Mouse (Mus musculus): ENCODE results near the gene 9530077C05Rik. TPM values are rescaled to one million over a fixed set of nuclear protein-coding genes. Genes with fewer than 3 reads are reported as not detected.
"Not testable (repeated sequence)": the region's sequence is repeated elsewhere in the genome, so short reads cannot be mapped to it uniquely, and the experiment has no call there.

Gene 9530077C05Rik
- 3.8 and 8.7 TPM in 2 replicates for total RNA-seq (2017)

DNA sequence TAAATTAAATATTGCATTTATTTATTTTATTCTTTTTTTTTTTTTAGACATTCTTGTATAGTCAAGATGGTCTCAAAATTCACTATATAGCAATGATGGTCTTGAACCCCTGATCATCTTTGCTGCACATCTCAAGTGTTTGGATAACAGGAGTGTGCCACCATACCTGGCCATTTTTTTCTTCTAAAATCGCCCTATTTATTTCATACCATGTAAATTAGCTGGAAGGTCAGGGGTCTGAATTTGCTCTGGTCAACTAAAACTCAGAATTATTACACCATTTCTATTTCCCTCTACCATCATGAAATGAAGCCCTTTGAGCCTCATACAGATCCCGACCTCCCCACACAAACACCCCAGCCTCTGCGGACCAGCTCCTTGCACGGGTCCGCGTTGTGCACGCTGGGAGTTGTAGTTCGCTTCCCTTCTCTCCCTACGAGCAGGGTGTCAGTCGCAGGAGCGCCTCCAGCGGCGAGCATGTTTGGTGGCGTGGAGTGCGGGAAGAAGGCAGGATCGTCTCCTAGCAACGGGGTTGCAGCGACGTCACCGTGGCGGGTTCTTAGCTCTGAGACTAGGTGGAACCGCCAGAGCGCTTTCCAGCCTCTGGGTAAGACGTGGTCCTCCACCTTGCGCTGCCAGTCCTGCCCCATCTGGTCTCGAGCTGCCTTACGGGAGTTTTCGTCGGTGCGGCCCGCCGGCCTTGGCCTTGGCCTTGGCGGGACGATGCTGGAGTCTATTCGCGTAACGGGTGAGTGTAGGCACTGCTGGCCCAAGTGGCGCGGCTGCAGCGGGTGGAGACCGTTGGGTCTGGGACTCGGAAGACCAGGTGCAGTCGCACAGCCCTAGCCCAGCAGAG is at the start of gene 9530077C05Rik:
9530077C05Rik (plus strand) TSS at position 512 of the 856 bp plus-strand sequence.
- ATAC-seq (replicated peaks in 1 of 2; ENCODE audit: insufficient read depth in 1 of 2, low FRiP score in 2 of 2, low TSS enrichment in 1 of 2, low read depth in 1 of 2, poor library complexity in 2 of 2, severe bottlenecking in 2 of 2) = peak; percentile 100

GRCm38 (mm10) chr9:22366221-22366620 is 45.1 kb upstream of the 9530077C05Rik start:
- no peak for ATAC-seq (replicated peaks in 1 of 2; ENCODE audit: insufficient read depth in 1 of 2, low FRiP score in 2 of 2, low TSS enrichment in 1 of 2, low read depth in 1 of 2, poor library complexity in 2 of 2, severe bottlenecking in 2 of 2)

DNA sequence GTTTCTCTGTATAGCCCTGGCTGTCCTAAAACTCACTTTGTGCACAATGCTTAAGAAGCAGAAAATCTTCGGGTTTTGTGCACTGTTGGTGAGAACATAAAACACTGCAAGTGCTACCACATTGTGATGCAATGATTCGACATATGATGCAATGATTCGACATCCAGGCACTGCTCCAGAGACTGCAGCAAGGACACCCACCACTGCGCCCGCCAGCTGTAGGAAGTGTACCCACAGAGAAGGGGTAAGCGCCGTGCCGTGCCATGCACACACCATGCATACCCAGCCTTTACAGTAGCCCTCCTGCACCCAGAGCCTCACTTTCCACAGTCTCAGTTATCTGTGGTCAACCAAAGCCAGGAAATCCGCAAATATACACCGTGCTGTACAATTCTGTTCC is 44.7 kb upstream of the 9530077C05Rik start:
- peak; percentile 22 to 55; a peak in 2 of 4 replicates for ATAC-seq (replicated peaks in 1 of 2; ENCODE audit: insufficient read depth in 1 of 2, low FRiP score in 2 of 2, low TSS enrichment in 1 of 2, low read depth in 1 of 2, poor library complexity in 2 of 2, severe bottlenecking in 2 of 2)

DNA sequence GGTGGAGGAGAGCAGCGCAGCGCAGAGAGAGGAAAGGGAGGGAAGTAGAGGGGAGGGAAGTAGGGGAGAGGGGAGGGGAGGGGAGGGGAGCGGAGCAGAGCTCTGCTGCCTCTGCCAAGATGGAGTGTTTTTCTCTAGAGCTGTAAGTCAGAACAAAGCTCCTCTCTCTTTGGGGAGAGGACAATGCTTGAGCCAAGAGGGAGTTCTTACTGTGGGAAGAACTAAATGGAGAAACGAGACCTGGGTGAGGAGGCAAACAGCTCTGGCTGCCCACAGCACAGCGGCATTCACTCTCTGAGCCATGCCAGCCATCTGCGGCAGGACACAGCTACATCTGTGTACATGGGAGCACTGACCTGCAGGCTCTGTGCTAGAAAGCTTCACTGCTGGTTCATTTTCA is 43.3 kb upstream of the 9530077C05Rik start:
- 0 out of 4 replicates have a peak, but pooled peaks of 1 of the 2 experiments have one; percentile 7 for ATAC-seq (replicated peaks in 1 of 2; ENCODE audit: insufficient read depth in 1 of 2, low FRiP score in 2 of 2, low TSS enrichment in 1 of 2, low read depth in 1 of 2, poor library complexity in 2 of 2, severe bottlenecking in 2 of 2)

GRCm38 (mm10) chr9:22372760-22373159 is 38.6 kb upstream of the 9530077C05Rik start:
- no peak for ATAC-seq (replicated peaks in 1 of 2; ENCODE audit: insufficient read depth in 1 of 2, low FRiP score in 2 of 2, low TSS enrichment in 1 of 2, low read depth in 1 of 2, poor library complexity in 2 of 2, severe bottlenecking in 2 of 2)

DNA sequence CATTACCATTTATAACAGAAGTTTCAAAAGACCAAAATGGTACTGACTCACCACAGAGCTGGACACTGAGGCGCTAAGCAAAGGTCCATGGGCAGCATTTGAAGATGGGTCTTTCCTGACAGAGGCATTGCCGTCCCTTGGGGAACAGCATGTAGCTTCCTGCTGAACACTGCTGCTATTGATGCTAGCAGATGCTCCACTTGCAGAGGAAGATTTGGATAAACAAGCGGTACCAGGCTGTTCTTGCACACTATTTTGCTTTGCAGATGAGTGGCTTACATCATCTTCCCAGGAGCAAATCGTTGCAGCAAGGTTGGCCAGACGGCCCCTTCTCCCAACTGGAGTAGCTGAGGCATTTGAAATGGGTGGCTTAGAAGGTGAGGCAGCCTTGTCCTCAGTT is 35.2 kb upstream of the 9530077C05Rik start:
- ATAC-seq (replicated peaks in 1 of 2; ENCODE audit: insufficient read depth in 1 of 2, low FRiP score in 2 of 2, low TSS enrichment in 1 of 2, low read depth in 1 of 2, poor library complexity in 2 of 2, severe bottlenecking in 2 of 2) = no peak

DNA sequence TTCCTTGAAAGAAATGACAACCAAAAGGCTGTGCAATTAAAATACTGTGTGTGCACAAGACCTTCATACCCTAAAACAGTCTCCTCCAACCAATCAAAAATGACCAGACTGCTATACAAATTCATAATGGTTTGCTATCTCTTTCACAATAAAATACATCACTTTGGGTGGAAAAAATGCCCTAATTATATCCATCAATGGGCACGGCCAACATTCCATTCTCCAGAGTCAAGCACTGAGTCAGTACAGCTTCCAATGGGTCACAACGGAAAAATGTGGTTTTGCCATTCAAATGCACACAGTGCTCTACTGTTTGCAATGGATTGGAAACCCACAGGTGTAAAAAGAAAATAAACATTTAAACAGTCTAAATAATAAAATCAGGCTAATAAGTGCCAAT is 25.4 kb upstream of the 9530077C05Rik start:
- no peak for ATAC-seq (replicated peaks in 1 of 2; ENCODE audit: insufficient read depth in 1 of 2, low FRiP score in 2 of 2, low TSS enrichment in 1 of 2, low read depth in 1 of 2, poor library complexity in 2 of 2, severe bottlenecking in 2 of 2)

- ATAC-seq (replicated peaks in 1 of 2; ENCODE audit: insufficient read depth in 1 of 2, low FRiP score in 2 of 2, low TSS enrichment in 1 of 2, low read depth in 1 of 2, poor library complexity in 2 of 2, severe bottlenecking in 2 of 2) = peak in 1 of 2 experiments; percentile 27; a peak in 1 of 4 replicates
Observed at GRCm38 (mm10) chr9:22387901-22388300, 23.4 kb upstream of the 9530077C05Rik start.

DNA sequence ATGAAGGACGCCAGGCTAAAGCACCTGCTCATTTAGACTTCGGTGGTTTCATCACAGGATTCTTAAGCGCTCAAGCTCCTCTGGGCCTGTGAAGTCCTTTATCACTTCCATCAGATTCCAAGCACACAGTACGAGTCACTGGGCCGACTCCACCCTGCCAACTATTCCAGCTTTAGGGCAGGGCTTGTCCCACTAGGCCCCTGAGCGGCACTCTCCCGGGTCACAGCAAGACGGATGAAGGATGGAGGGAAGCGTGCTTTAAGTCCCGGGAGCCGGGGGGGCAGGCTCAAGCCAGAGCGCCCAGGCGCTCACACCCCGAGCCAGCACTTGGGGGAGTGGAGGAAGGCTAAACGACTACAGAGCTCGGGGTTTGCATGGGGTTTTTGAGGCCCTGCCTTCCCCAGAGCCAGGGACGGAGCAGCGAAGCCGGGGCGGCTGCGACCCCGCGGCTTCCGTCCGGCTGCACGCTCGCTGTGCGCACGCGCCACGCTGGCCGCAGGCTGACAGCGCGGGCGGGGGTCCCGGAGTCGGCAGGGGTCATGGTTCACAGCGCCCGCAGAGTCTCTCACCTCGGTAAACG is 22.8 kb upstream of the 9530077C05Rik start:
- peak; percentile 9 to 22; a peak in 3 of 4 replicates for ATAC-seq (replicated peaks in 1 of 2; ENCODE audit: insufficient read depth in 1 of 2, low FRiP score in 2 of 2, low TSS enrichment in 1 of 2, low read depth in 1 of 2, poor library complexity in 2 of 2, severe bottlenecking in 2 of 2)

- peak; percentile 91 to 94 for ATAC-seq (replicated peaks in 1 of 2; ENCODE audit: insufficient read depth in 1 of 2, low FRiP score in 2 of 2, low TSS enrichment in 1 of 2, low read depth in 1 of 2, poor library complexity in 2 of 2, severe bottlenecking in 2 of 2)
Observed at GRCm38 (mm10) chr9:22389021-22389476, 22.3 kb upstream of the 9530077C05Rik start, which contains the start of gene Anln. Gene Anln, minus strand, starts transcription at chr9:22389188.

DNA sequence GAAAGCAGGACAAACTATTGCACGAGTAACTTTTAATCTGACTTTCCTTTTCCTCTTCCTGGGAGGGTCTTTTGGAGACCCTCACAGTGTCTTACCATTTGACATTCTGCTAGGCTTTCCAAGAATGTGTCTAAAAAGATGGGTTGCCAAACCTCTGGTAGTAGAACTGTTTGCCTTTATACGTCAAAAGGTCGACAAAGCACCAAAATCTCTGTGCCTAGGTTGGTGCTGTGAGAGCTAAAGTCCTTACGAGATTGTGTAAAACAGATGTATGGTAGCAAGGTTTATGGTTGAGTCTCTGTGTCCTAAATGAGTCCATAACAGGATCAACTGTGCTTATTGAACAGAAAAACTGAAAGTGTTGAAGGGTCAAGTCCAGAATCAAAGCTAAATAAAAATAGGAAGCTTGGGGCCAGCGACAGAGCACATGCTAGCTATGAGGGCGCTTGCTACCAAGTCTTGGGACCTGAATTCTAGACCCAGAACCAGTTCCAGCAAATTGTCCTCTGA is 21.5 kb upstream of the 9530077C05Rik start:
- ATAC-seq (replicated peaks in 1 of 2; ENCODE audit: insufficient read depth in 1 of 2, low FRiP score in 2 of 2, low TSS enrichment in 1 of 2, low read depth in 1 of 2, poor library complexity in 2 of 2, severe bottlenecking in 2 of 2) = no peak

DNA sequence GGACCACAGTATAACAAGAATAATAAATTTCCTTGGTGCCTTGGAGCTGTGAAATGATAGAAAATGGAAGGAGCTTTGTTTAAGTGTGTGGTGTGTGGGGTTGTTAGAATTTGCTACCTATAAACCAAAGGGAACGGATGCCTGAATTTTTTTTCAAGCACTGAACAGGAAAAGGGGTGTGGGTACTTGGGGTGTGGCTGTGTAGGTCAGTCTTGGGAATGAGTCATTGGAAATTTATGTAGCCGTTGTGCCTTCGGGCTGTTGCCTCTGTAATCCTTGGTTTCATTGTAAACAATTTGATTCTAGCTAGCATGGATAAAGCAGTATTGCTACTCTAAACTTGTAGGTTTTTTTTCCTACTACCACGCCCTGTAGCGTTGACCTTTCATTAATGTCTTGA is 20.9 kb upstream of the 9530077C05Rik start:
- no peak for ATAC-seq (replicated peaks in 1 of 2; ENCODE audit: insufficient read depth in 1 of 2, low FRiP score in 2 of 2, low TSS enrichment in 1 of 2, low read depth in 1 of 2, poor library complexity in 2 of 2, severe bottlenecking in 2 of 2)

- ATAC-seq (replicated peaks in 1 of 2; ENCODE audit: insufficient read depth in 1 of 2, low FRiP score in 2 of 2, low TSS enrichment in 1 of 2, low read depth in 1 of 2, poor library complexity in 2 of 2, severe bottlenecking in 2 of 2) = peak; percentile 32 to 46; a peak in 2 of 4 replicates
Observed at GRCm38 (mm10) chr9:22394725-22395124, 16.6 kb upstream of the 9530077C05Rik start.

GRCm38 (mm10) chr9:22399021-22399420 is 12.3 kb upstream of the 9530077C05Rik start:
- no peak for ATAC-seq (replicated peaks in 1 of 2; ENCODE audit: insufficient read depth in 1 of 2, low FRiP score in 2 of 2, low TSS enrichment in 1 of 2, low read depth in 1 of 2, poor library complexity in 2 of 2, severe bottlenecking in 2 of 2)

DNA sequence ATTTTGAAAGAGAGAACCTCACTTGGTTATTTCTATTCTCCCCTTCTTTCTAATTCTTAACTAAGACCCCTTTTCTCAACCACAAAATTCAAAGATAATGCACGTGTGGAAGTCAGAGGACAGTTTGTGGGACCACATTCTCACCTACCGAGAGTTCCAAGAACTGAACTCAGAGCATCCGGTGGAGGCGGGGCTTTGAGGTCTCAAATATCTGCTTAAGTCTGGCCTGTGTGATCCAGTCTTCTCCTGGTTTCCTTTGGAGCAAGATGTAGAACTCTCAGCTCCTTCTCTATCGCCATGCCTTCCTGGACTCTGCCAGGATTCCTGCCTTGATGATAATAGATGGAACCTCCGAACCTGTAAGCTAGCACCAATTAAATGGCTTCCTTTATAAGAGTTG is 9.3 kb upstream of the 9530077C05Rik start:
- ATAC-seq (replicated peaks in 1 of 2; ENCODE audit: insufficient read depth in 1 of 2, low FRiP score in 2 of 2, low TSS enrichment in 1 of 2, low read depth in 1 of 2, poor library complexity in 2 of 2, severe bottlenecking in 2 of 2) = no peak

- ATAC-seq (replicated peaks in 1 of 2; ENCODE audit: insufficient read depth in 1 of 2, low FRiP score in 2 of 2, low TSS enrichment in 1 of 2, low read depth in 1 of 2, poor library complexity in 2 of 2, severe bottlenecking in 2 of 2) = no peak
Observed at GRCm38 (mm10) chr9:22402976-22403375, 8.3 kb upstream of the 9530077C05Rik start.

DNA sequence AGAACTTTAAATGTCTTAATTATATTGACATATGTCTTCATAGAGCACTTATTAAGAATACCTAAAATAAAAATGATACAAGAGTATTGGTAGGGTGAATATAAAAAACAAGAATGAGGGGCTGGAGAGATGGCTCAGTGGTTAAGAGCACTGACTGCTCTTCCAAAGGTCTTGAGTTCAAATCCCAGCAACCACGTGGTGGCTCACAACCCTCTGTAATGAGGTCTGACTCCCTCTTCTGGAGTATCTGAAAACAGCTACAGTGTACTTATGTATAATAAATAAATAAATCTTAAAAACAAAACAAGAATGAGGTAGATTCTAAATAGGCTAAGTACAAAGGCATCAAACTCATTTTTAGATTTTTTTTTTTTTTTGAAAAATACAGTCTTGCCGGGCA is 7.8 kb upstream of the 9530077C05Rik start:
- not testable (repeated sequence) for ATAC-seq (replicated peaks in 1 of 2; ENCODE audit: insufficient read depth in 1 of 2, low FRiP score in 2 of 2, low TSS enrichment in 1 of 2, low read depth in 1 of 2, poor library complexity in 2 of 2, severe bottlenecking in 2 of 2)

DNA sequence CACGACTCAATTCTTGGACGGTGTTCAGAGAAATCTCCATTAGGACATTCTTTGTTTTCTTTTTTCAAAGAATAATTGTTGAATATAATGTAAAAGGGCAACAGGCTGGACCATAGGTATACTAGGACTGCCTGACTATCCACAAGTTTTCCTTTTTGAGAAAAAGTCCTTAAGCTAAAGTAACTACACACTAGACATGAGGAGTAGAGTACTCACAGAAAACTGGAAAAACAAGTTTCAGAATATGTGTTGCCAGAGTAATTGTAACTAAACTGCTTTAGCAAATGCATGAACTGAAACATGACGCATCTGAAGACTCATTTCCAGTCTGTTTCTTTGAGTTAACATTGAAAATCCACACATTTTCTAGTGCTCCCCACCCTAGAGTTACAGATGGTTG is 5.9 kb upstream of the 9530077C05Rik start:
- no peak for ATAC-seq (replicated peaks in 1 of 2; ENCODE audit: insufficient read depth in 1 of 2, low FRiP score in 2 of 2, low TSS enrichment in 1 of 2, low read depth in 1 of 2, poor library complexity in 2 of 2, severe bottlenecking in 2 of 2)

All from hematopoietic stem cell, adult 5-6 weeks (primary cell).